Mouse (Mus musculus): ENCODE results near the gene Mmp21.

- TF ChIP-seq CTCF (IDR thresholded peaks at IDR 0.05; ENCODE audit: insufficient read depth, low read depth, low read length) = no peak
- no peak for TF ChIP-seq POLR2A (IDR thresholded peaks at IDR 0.05; ENCODE audit: insufficient read depth, low read depth, low read length)
Observed at GRCm38 (mm10) chr7:133627184-133627936, 52.5 kb downstream of the Mmp21 start.
